Mouse (Mus musculus) ES-Bruce4 (cell line): ENCODE data around the gene Rims4.

ENCODE experiments used
- CTCF ChIP-seq: IDR thresholded peaks from one replicate; pipeline ENCODE4 v1.8.1; 2011; ENCODE audit warnings: low read depth, low read length
- EP300 ChIP-seq: IDR thresholded peaks from 2 replicates; pipeline ENCODE4 v1.6.1; 2011; ENCODE audit warnings: low read depth, low read length; ENCODE audit not compliant: insufficient read depth

GRCm38 (mm10) chr2:163897026-163897425 lies 21.5 kb downstream of the Rims4 start:
- TF ChIP-seq EP300 (no peak), CTCF (no peak)
